Mouse (Mus musculus) limb, embryonic 15.5 days (tissue): ENCODE results near the gene Slc44a4. TPM values are rescaled to one million over a fixed set of nuclear protein-coding genes. Genes with fewer than 3 reads are reported as not detected.

Source experiments
- ATAC-seq: fragments of 200-750 bp; cut with Nextera tagmentation; 2 replicates; pipeline ENCODE4 v1.8.0; 2017; ENCODE audit warnings: low read depth, moderate TSS enrichment; ENCODE audit not compliant: insufficient number of reproducible peaks, low FRiP score, low TSS enrichment
- H3K27ac ChIP-seq: fragments of 300-500 bp; sonication (generic); 2 replicates; pipeline ENCODE4 v1.5.1; 2015; ENCODE audit warnings: moderate library complexity, mild to moderate bottlenecking, inconsistent platforms
- H3K27me3 ChIP-seq: fragments of 300-500 bp; sonication (generic); 2 replicates; pipeline ENCODE4 v1.6.1; 2015; ENCODE audit warnings: inconsistent platforms
- H3K36me3 ChIP-seq: fragments of 300-500 bp; sonication (generic); 2 replicates; pipeline ENCODE4 v1.6.1; 2015; ENCODE audit warnings: inconsistent platforms
- H3K4me1 ChIP-seq: fragments of 300-500 bp; sonication (generic); 2 replicates; pipeline ENCODE4 v1.6.1; 2015; ENCODE audit warnings: inconsistent platforms
- H3K4me2 ChIP-seq: fragments of 300-500 bp; sonication (generic); 2 replicates; pipeline ENCODE4 v1.6.1; 2015; ENCODE audit warnings: mild to moderate bottlenecking, inconsistent platforms
- H3K4me3 ChIP-seq: fragments of 300-500 bp; sonication (generic); 2 replicates; pipeline ENCODE4 v1.5.1; 2015; ENCODE audit warnings: mild to moderate bottlenecking, inconsistent platforms
- H3K9ac ChIP-seq: fragments of 300-500 bp; sonication (generic); 2 replicates; pipeline ENCODE4 v1.6.1; 2015; ENCODE audit warnings: inconsistent platforms
- H3K9me3 ChIP-seq: fragments of 300-500 bp; sonication (generic); 2 replicates; pipeline ENCODE4 v1.6.1; 2016; ENCODE audit warnings: inconsistent platforms
- WGBS: fragments of 180-500 bp; shearing (Covaris S2); methylation state at CpG from one replicate; pipeline ENCODE4 v1.1.7; 2015; 5-methylcytosine and 5-hydroxymethylcytosine counted together
- polyA plus RNA-seq: library from polyadenylated mRNA; unstranded; fragments of >200 nt; fragmentation: Nextera tagmentation; extraction: Ambion mirVana; gene quantifications from 2 replicates; pipeline ENCODE4 v1.2.1, GENCODE M21; 2015

Slc44a4 gene
- polyA plus RNA-seq: 0.17 TPM in 1 of 2 replicates, not detected in the other

DNA sequence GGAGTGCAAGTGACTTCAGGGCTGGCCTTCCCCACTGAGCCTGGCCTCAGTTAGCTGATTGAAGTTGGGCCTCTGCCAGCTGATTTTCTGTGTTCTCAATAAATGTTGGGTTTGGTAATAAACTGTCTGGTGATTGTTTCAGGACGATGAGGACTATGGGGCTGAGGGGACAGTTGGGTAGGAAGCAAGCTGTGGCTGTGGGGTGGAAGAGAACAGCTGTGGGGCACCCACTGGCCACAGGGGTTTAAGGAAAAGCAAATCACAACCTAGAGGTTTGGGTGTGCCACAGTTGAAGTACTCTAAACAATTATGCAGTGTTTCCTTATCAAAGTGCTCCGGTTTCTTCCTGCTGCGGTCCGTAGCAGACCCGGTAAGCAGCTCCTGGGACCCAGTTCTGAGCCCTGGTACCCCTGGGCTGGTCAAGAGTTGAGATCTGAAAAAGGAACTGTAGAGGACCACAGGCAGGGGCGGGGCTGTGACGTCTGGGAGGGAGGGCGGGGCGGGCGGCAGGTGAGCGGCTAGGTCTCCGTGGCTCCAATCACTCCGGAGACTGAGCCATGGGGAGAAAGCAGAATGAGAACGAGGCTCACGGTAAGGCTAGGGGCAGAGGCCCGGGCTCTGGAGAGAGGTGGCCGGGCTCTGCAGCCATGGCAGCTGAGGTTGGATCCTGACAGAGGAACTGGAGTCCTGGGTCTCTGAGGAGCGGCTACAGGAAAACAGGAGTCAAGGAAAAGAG is at the start of gene Slc44a4:
Gene Slc44a4, plus strand, starts transcription at position 537 of the 736 bp plus-strand sequence.
- H3K9me3 ChIP-seq: no peaks in the 10 kb centered on the region
- peaks cover 13% of the 10 kb centered on the region for H3K4me1 ChIP-seq
- WGBS: 32% methylated on average over 18 of the region's 18 CpGs
- H3K36me3 ChIP-seq: peaks cover 50% of the 10 kb centered on the region
- no peak within 1 kb of the TSS; the same call in 1 of the 2 replicates for H3K27ac ChIP-seq
- no peak within 1 kb of the TSS for H3K9ac ChIP-seq
- H3K4me2 ChIP-seq: no peak within 1 kb of the TSS
- ATAC-seq: no peak
- no peaks in the 10 kb centered on the region for H3K27me3 ChIP-seq
- H3K4me3 ChIP-seq: no peak within 1 kb of the TSS

GRCm38 (mm10) chr17:34865981-34866380 is 48.3 kb upstream of the Slc44a4 start:
- no peak overlapping the region for H3K4me3 ChIP-seq
- H3K9ac ChIP-seq: no peak overlapping the region
- H3K27me3 ChIP-seq: 0 out of 2 replicates have a peak, but pooled peaks cover 3% of the 10 kb centered on the region
- H3K36me3 ChIP-seq: no peaks in the 10 kb centered on the region
- no peak for ATAC-seq
- H3K9me3 ChIP-seq: no peaks in the 10 kb centered on the region
- 59% methylated on average over 7 of the region's 7 CpGs for WGBS
- no peak overlapping the region for H3K4me2 ChIP-seq
- no peak overlapping the region for H3K27ac ChIP-seq
- no peaks in the 10 kb centered on the region for H3K4me1 ChIP-seq

DNA sequence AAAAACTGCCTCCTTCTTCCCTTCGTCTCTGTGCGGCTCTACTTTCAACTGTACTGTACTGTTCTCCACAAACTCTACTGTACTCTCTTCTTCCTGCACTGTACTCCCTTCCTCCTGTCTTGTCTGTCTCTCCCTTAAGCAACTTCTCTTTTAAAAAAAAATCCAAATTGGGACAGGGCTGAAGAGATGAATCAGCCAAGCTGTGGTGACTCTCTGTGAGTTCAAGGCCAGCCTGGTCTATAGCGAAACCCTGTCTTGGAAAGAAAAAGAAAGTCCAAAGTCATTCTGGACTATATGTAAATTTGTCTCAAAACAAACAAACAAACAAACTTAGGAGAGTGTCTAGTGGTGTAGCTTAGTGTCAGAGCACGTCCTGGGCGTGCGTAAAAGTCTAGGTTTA is 39.9 kb upstream of the Slc44a4 start:
- no peak overlapping the region for H3K4me3 ChIP-seq
- no peak for ATAC-seq
- H3K36me3 ChIP-seq: no peaks in the 10 kb centered on the region
- H3K27me3 ChIP-seq: no peaks in the 10 kb centered on the region
- no peaks in the 10 kb centered on the region for H3K9me3 ChIP-seq
- no peak overlapping the region for H3K9ac ChIP-seq
- WGBS: 93% methylated on average over 6 of the region's 6 CpGs
- H3K27ac ChIP-seq: no peak overlapping the region
- no peaks in the 10 kb centered on the region for H3K4me1 ChIP-seq
- no peak overlapping the region for H3K4me2 ChIP-seq

GRCm38 (mm10) chr17:34879336-34879879 is 34.9 kb upstream of the Slc44a4 start, which contains the start of gene Zbtb12:
Gene Zbtb12 (plus strand): TSS chr17:34879483.
- no peak within 1 kb of the TSS for H3K27ac ChIP-seq
- H3K4me2 ChIP-seq: no peak within 1 kb of the TSS
- WGBS: 41% methylated on average over 11 of the region's 11 CpGs
- no peak within 1 kb of the TSS for H3K9ac ChIP-seq
- H3K36me3 ChIP-seq: no peaks in the 10 kb centered on the region
- H3K4me3 ChIP-seq: no peak within 1 kb of the TSS
- peaks cover 5% of the 10 kb centered on the region; the same call in 1 of the 2 replicates for H3K4me1 ChIP-seq
- no peak for ATAC-seq
- H3K27me3 ChIP-seq: peaks cover 5% of the 10 kb centered on the region
- no peaks in the 10 kb centered on the region for H3K9me3 ChIP-seq

DNA sequence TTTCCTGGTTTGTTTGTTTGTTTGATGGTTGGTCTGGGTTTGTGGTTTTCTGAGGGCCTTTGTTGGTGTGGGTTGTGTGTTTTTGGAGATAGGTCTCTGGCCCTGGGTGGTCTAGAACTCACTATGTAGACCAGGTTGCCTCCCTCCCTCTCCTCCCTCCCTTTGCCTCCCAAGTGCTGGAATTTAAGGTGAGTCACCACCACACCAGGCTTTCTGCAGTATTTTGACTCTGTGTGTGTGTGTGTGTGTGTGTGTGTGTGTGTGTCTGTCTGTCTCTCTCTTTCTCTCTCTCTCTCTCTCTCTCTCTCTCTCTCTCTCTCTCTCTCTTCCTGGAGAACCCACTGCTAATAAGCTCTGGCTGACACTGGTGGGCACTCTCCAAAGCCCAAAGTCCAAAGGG is 33.1 kb upstream of the Slc44a4 start:
- peaks cover 5% of the 10 kb centered on the region; the same call in 1 of the 2 replicates for H3K4me1 ChIP-seq
- H3K9ac ChIP-seq: no peak overlapping the region
- peaks cover 5% of the 10 kb centered on the region for H3K27me3 ChIP-seq
- no peak for ATAC-seq
- no peaks in the 10 kb centered on the region for H3K9me3 ChIP-seq
- no peak overlapping the region for H3K4me2 ChIP-seq
- H3K4me3 ChIP-seq: no peak overlapping the region
- no peak overlapping the region for H3K27ac ChIP-seq
- no peaks in the 10 kb centered on the region for H3K36me3 ChIP-seq

- Histone ChIP-seq H3K36me3 (no peaks in the 10 kb centered on the region), H3K27me3 (peaks cover 5% of the 10 kb centered on the region), H3K9me3 (no peaks in the 10 kb centered on the region), H3K27ac (no peak within 1 kb of the TSS), H3K9ac (no peak within 1 kb of the TSS), H3K4me2 (0 out of 2 replicates have a peak within 1 kb of the TSS, but pooled peaks have one; percentile 12), H3K4me1 (peaks cover 5% of the 10 kb centered on the region; the same call in 1 of the 2 replicates), H3K4me3 (no peak within 1 kb of the TSS)
- 10% methylated on average over 15 of the region's 15 CpGs for WGBS
- ATAC-seq: no peak
These were observed 32.5 kb upstream of the Slc44a4 start, which contains the start of gene Gm20547 for GRCm38 (mm10) chr17:34881683-34882310. Gene Gm20547 (minus strand): TSS chr17:34882042.

DNA sequence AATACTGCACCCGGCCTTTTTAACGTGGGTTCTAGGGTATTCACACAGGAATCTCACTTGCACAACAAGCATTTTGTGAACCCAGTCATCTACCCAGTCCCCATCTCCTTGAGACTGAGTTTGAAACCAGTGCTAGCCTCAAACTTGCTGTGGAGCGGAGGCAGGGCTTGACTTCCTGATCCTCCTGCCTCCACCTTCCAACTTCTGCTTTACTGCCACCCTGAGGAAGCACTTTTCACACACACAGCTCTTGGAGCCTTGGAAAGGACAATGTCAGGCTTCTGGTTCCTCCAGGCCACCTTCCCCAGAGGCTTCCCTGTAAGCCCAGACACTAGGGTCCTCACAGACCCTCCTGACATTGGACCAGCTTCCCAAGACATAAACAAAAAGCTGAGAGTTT is 30.9 kb upstream of the Slc44a4 start:
- Histone ChIP-seq H3K4me1 (peaks cover 5% of the 10 kb centered on the region; the same call in 1 of the 2 replicates), H3K4me3 (no peak overlapping the region), H3K36me3 (no peaks in the 10 kb centered on the region), H3K4me2 (no peak overlapping the region), H3K27me3 (peaks cover 5% of the 10 kb centered on the region), H3K9ac (no peak overlapping the region), H3K27ac (no peak overlapping the region), H3K9me3 (no peaks in the 10 kb centered on the region)
- no peak for ATAC-seq
- 61% methylated on average over 3 of the region's 3 CpGs for WGBS

DNA sequence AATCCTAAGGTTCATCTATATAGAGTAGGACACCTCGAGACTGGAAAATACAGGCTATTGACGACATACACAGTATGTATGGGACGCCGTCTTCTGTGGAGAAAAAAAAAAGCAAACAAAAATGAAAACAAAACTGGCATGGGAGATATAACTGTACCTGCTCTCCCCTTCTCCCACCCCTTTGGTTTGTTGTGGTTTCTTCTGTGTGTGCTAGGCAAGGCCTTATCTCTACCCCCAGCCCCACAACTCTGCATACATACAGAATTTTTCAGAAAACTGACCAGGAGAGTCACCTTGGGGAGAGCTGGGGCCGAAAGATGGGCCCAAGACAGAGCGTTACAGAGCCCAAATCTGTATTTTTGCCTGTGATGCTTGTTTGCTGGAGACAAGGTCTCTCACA is 29.6 kb upstream of the Slc44a4 start:
- Histone ChIP-seq H3K9ac (no peak overlapping the region), H3K4me1 (peaks cover 5% of the 10 kb centered on the region; the same call in 1 of the 2 replicates), H3K9me3 (no peaks in the 10 kb centered on the region), H3K4me3 (no peak overlapping the region), H3K36me3 (no peaks in the 10 kb centered on the region), H3K4me2 (no peak overlapping the region), H3K27ac (no peak overlapping the region), H3K27me3 (peaks cover 5% of the 10 kb centered on the region)
- WGBS: 87% methylated on average over 6 of the region's 6 CpGs
- ATAC-seq: no peak

DNA sequence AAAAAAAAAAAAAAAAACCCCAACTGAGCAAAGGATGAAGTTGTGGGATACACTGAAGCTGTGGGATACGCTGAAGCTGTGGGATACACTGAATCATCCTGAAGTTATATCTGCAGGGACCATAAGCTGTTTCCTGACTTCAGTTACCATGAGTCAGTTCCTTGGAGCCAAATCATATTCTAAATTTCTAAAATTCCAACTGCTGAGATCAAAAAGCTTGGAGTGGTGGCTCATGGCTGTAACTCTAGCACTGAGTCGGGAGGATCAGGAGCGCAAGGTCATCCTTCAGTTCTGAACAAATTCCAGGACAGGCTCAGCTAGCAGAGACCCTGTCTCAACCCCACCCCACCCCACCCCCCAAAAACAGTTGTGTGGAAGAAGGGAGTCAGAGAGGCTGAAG is 28.7 kb upstream of the Slc44a4 start:
- no peak overlapping the region for H3K9ac ChIP-seq
- H3K9me3 ChIP-seq: no peaks in the 10 kb centered on the region
- no peak overlapping the region for H3K27ac ChIP-seq
- H3K4me3 ChIP-seq: no peak overlapping the region
- H3K27me3 ChIP-seq: peaks cover 5% of the 10 kb centered on the region
- no peak for ATAC-seq
- H3K4me1 ChIP-seq: peaks cover 5% of the 10 kb centered on the region; the same call in 1 of the 2 replicates
- 54% methylated on average over 3 of the region's 3 CpGs for WGBS
- H3K4me2 ChIP-seq: no peak overlapping the region
- no peaks in the 10 kb centered on the region for H3K36me3 ChIP-seq

GRCm38 (mm10) chr17:34887942-34888341 is 26.3 kb upstream of the Slc44a4 start:
- H3K36me3 ChIP-seq: no peaks in the 10 kb centered on the region

DNA sequence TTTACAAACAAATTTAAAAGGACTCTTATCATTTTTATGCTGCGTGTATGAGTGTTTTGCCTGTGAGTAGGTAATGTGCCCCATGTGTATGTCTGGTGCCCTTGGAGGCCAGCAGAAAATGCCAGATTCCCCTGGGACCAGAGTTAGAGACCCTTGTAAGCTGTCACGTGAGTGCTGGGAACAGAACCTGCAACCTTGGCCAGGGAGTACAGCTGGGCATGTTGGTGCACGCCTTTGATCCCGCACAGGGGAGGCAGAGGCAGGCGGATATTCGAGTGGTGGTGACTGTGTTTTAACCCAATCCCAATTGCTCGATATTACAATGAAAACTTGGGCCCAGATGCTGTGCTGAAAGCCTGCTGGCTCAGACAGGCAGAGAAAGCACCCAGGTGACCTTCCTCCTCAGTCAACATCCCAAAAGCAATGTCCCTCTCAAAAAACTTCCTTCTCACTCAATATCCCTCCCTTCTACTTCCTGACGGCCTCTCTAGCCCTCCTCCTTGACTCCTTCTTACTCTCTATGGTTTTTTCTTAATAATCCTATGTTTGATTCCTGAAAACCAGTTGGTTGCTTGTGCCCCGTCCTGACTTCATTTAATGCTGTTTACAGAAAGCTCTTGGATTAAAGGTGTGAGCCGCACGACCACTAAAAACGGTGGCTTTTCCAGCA is 24.1 kb upstream of the Slc44a4 start:
- Histone ChIP-seq H3K27me3 (no peaks in the 10 kb centered on the region), H3K9me3 (no peaks in the 10 kb centered on the region), H3K4me1 (peaks cover 10% of the 10 kb centered on the region), H3K27ac (no peak overlapping the region), H3K4me2 (no peak overlapping the region), H3K4me3 (no peak overlapping the region), H3K36me3 (no peaks in the 10 kb centered on the region), H3K9ac (no peak overlapping the region)
- ATAC-seq: no peak
- WGBS: 84% methylated on average over 12 of the region's 12 CpGs

More at GRCm38 (mm10) chr17:34887942-34888341, 26.3 kb upstream of the Slc44a4 start:
- WGBS: 87% methylated on average over 5 of the region's 5 CpGs
- H3K4me3 ChIP-seq: no peak overlapping the region
- H3K27me3 ChIP-seq: no peaks in the 10 kb centered on the region
- ATAC-seq: no peak
- no peak overlapping the region for H3K4me2 ChIP-seq
- H3K27ac ChIP-seq: no peak overlapping the region
- no peak overlapping the region for H3K9ac ChIP-seq
- 0 out of 2 replicates have a peak, but pooled peaks cover 5% of the 10 kb centered on the region for H3K4me1 ChIP-seq
- no peaks in the 10 kb centered on the region for H3K9me3 ChIP-seq
